Comparison of ENCODE assay signal across 21 mouse cellular contexts in the genomic region with DNA sequence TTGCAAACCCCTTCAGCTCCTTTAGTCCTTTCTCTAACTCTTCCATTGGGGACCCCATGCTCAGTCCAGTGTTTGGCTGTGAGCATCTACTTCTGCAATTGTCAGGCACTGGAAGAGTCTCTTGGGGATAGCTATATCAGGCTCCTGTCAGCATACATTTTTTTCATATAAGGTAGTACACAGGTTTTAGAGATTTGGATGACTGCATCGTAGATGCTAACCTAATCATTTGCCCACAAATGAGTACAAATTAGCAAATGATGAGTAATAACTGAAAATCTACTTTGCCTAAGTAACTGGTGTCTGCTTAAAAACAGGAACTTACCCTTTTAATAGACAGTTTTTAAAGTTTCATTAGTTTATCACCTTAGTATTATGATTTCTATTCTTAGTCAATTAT.
A peak's percentile ranks its signal among the peaks of the same experiment; 100 is the strongest.
DNase-seq lines count a peak whose midpoint lies in the region; ATAC-seq and TF ChIP-seq lines count a peak whose summit lies in the region.
"Had no signal": no experiment of that assay in that cellular context is flagged by ENCODE, and none has a peak within 500 bp of the region (broad histone marks: within the 10 kb centered on the region; RNA-seq: fewer than 3 reads in every experiment).

No protein-coding gene starts in this region.

- no peak overlapping the region for H3K4me3 ChIP-seq in CH12.LX (replicated peaks in 1 of 3; ENCODE audit: low read depth in 2 of 3, low read length in 2 of 3, poor library complexity in 1 of 3)
- H3K4me3 ChIP-seq: embryonic facial prominence, embryonic 10.5 days; embryonic facial prominence, embryonic 12.5 days; forebrain, embryonic 13.5 days; forebrain, embryonic 15.5 days had no signal

- in situ Hi-C loops in CH12.LX (cut with MboI; ENCODE audit: low pct_ligation_motif_present, low pct_unique_long_range_greater_than_20kb, low sequenced_read_pairs): no loop called here

- no peak for ATAC-seq in megakaryocyte, adult 5-6 weeks (ENCODE audit: poor library complexity, severe bottlenecking)
- ATAC-seq: activated CD4-positive, CD25-positive, alpha-beta regulatory T cell, adult 4 months; CD4-positive, CD25-positive, alpha-beta regulatory T cell, adult 4 months; forebrain, embryonic 13.5 days; forebrain, embryonic 15.5 days; forebrain, postnatal 0 days; Patski had no signal

- TF ChIP-seq POLR2A in CH12.LX (IDR thresholded peaks at IDR 0.05; ENCODE audit: low read depth, low read length): no peak

- peak; percentile 64 for DNase-seq in CH12.LX (ENCODE audit: extremely low read depth)
- peak; percentile 1 for DNase-seq in MEL-GATA-1-ER (ENCODE audit: extremely low read depth, low read depth)
- no peak for DNase-seq in MN1 (ENCODE audit: low spot score)
- DNase-seq in lung, postnatal 25 days (ENCODE audit: low spot score): no peak
- DNase-seq: adrenal gland, adult 8-10 months; adrenal gland, postnatal 14 days; adrenal gland, postnatal 36 days; cerebellum, adult 11-12 months; cerebellum, adult 2 months; cerebellum, adult 9-10 months; cerebellum, postnatal 10 days; cerebellum, postnatal 25 days; forebrain, postnatal 0 days had no signal

- dilution Hi-C loops in CH12.LX (cut with MboI; ENCODE audit: extremely low pct_ligation_motif_present, extremely low pct_unique_long_range_greater_than_20kb, low sequenced_read_pairs): no loop called here

- TF ChIP-seq CTCF in CH12.LX (conservative IDR thresholded peaks at IDR 0.05 in 1 of 2, IDR thresholded peaks at IDR 0.05 in 1 of 2; ENCODE audit: low read depth in 2 of 2, low read length in 2 of 2): no peak

- H3K4me1 ChIP-seq in CH12.LX (ENCODE audit: control insufficient read depth in 1 of 2, insufficient read depth in 2 of 2): peaks cover 0 to 14% of the 10 kb centered on the region in 2 experiments; a peak in 2 of 4 replicates
- H3K4me1 ChIP-seq: embryonic facial prominence, embryonic 10.5 days; embryonic facial prominence, embryonic 12.5 days; forebrain, embryonic 13.5 days; forebrain, embryonic 15.5 days had no signal

- peaks cover 3 to 15% of the 10 kb centered on the region in 2 experiments for H3K36me3 ChIP-seq in CH12.LX (replicated peaks in 1 of 2; ENCODE audit: control insufficient read depth in 1 of 2, insufficient read depth in 1 of 2, low read length in 1 of 2)
- H3K36me3 ChIP-seq: embryonic facial prominence, embryonic 12.5 days had no signal

- no peaks in the 10 kb centered on the region for H3K27me3 ChIP-seq in CH12.LX (replicated peaks)
- H3K27me3 ChIP-seq: embryonic facial prominence, embryonic 12.5 days; forebrain, embryonic 13.5 days; forebrain, embryonic 15.5 days; Patski had no signal

- H3K9me3 ChIP-seq in CH12.LX (replicated peaks; ENCODE audit: low read length): no peaks in the 10 kb centered on the region
- H3K9me3 ChIP-seq: embryonic facial prominence, embryonic 10.5 days; embryonic facial prominence, embryonic 12.5 days; forebrain, embryonic 13.5 days; forebrain, embryonic 15.5 days had no signal

- TF ChIP-seq RAD21 in CH12.LX (IDR thresholded peaks at IDR 0.05; ENCODE audit: low read depth, low read length): no peak

- no peak overlapping the region for H3K9ac ChIP-seq in CH12.LX (ENCODE audit: insufficient read depth, low read depth)
- H3K9ac ChIP-seq: embryonic facial prominence, embryonic 12.5 days; forebrain, embryonic 13.5 days; forebrain, embryonic 15.5 days; forebrain, postnatal 0 days had no signal

- H3K79me2 ChIP-seq in CH12.LX (replicated peaks; ENCODE audit: control insufficient read depth, extremely low read depth, insufficient read depth, poor library complexity, severe bottlenecking): no peaks in the 10 kb centered on the region

- peak; percentile 58 for TF ChIP-seq EP300 in CH12.LX (IDR thresholded peaks at IDR 0.05; ENCODE audit: low read length)

- H3K27ac ChIP-seq in CH12.LX (ENCODE audit: insufficient read depth, low read depth): no peak overlapping the region
- H3K27ac ChIP-seq: embryonic facial prominence, embryonic 10.5 days; embryonic facial prominence, embryonic 12.5 days; forebrain, embryonic 13.5 days; forebrain, embryonic 15.5 days had no signal

- no peak overlapping the region for H3K4me2 ChIP-seq in CH12.LX (ENCODE audit: insufficient read depth, low read depth, poor library complexity, severe bottlenecking)
- H3K4me2 ChIP-seq: embryonic facial prominence, embryonic 12.5 days; forebrain, embryonic 13.5 days; forebrain, embryonic 15.5 days had no signal

TF ChIP-seq in CH12.LX, 34 proteins besides CTCF, POLR2A, EP300 and RAD21:
- peak; percentile 76; the same call in 1 of the 2 replicates for TF ChIP-seq JUND (conservative IDR thresholded peaks at IDR 0.05; ENCODE audit: low read depth, low read length)
- peak; percentile 38; the same call in 1 of the 2 replicates for TF ChIP-seq ZNF384 (IDR thresholded peaks at IDR 0.05; ENCODE audit: low read depth, low read length)
- no peak for TF ChIP-seq E2F4 (IDR thresholded peaks at IDR 0.05; ENCODE audit: insufficient replicate concordance, low read depth, low read length)
- TF ChIP-seq POLR2AphosphoS2 (IDR thresholded peaks at IDR 0.05; ENCODE audit: low read depth, low read length): no peak
- TF ChIP-seq ZC3H11A (IDR thresholded peaks at IDR 0.05; ENCODE audit: low read depth, low read length): no peak
- no peak for TF ChIP-seq TBP (conservative IDR thresholded peaks at IDR 0.05; ENCODE audit: low read depth, low read length)
- no peak for TF ChIP-seq CHD2 (IDR thresholded peaks at IDR 0.05; ENCODE audit: low read length)
- peak; percentile 29; the same call in 1 of the 2 replicates for TF ChIP-seq IRF4 (IDR thresholded peaks at IDR 0.05; ENCODE audit: low read depth, low read length)
- TF ChIP-seq ZMIZ1 (IDR thresholded peaks at IDR 0.05; ENCODE audit: low read depth, low read length): no peak

Comparison
In these comparisons a context has a peak if more than half of its experiments do, and no peak if none do; other contexts are left out.
1. DNase-seq: peak in CH12.LX (single experiment) and MEL-GATA-1-ER (single experiment); none in MN1 (single experiment) and lung, postnatal 25 days (single experiment).